ENCODE assay signal across 7 mouse cellular contexts in genomic region chr16:18411802-18412476, GRCm38 (mm10). TPM values are rescaled to one million over a fixed set of nuclear protein-coding genes. Genes with fewer than 3 reads are reported as not detected.
A peak's percentile ranks its signal among the peaks of the same experiment; 100 is the strongest.
DNase-seq lines count a peak whose midpoint lies in the region; ATAC-seq and TF ChIP-seq lines count a peak whose summit lies in the region.

No protein-coding gene starts in this region.

- H3K4me1 ChIP-seq in lung, postnatal 0 days (ENCODE audit: insufficient read depth, low read depth, low read length), result 0 out of 2 replicates have a peak, but pooled peaks cover 3% of the 10 kb centered on the region
- peaks cover 32% of the 10 kb centered on the region for H3K4me1 ChIP-seq in midbrain, embryonic 13.5 days (replicated peaks)

- TF ChIP-seq EP300 in lung, postnatal 0 days (IDR thresholded peaks at IDR 0.05), result no peak

- H3K4me2 ChIP-seq in lung, postnatal 0 days (replicated peaks; ENCODE audit: low read depth, low read length), result no peak overlapping the region
- no peak overlapping the region for H3K4me2 ChIP-seq in midbrain, embryonic 13.5 days (replicated peaks)

- no peaks in the 10 kb centered on the region for H3K27me3 ChIP-seq in lung, postnatal 0 days (replicated peaks; ENCODE audit: insufficient read depth, low read length)
- H3K27me3 ChIP-seq in midbrain, embryonic 13.5 days, result no peaks in the 10 kb centered on the region

- ATAC-seq in lung, postnatal 0 days, result no peak
- ATAC-seq in midbrain, embryonic 13.5 days, result 0 out of 2 replicates have a peak, but pooled peaks have one; percentile 10

- no peak for TF ChIP-seq CTCF in lung, postnatal 0 days (IDR thresholded peaks at IDR 0.05)

- no peaks in the 10 kb centered on the region for H3K9me3 ChIP-seq in lung, postnatal 0 days (ENCODE audit: low read length)
- no peaks in the 10 kb centered on the region for H3K9me3 ChIP-seq in midbrain, embryonic 13.5 days

- 0 out of 2 replicates have a peak, but pooled peaks cover 3% of the 10 kb centered on the region for H3K36me3 ChIP-seq in lung, postnatal 0 days (ENCODE audit: insufficient read depth, low read length)
- H3K36me3 ChIP-seq in midbrain, embryonic 13.5 days, result peaks cover 58% of the 10 kb centered on the region

- 79% methylated on average over 12 of the region's 12 CpGs for WGBS in lung, postnatal 0 days
- WGBS in midbrain, embryonic 13.5 days, result 87% methylated on average over 12 of the region's 12 CpGs

- H3K4me3 ChIP-seq in lung, postnatal 0 days (ENCODE audit: low read depth, low read length), result no peak overlapping the region
- no peak overlapping the region for H3K4me3 ChIP-seq in midbrain, embryonic 13.5 days (replicated peaks)

- DNase-seq in lung, adult 18-20 months, result peak; percentile 51 to 64
- no peak for DNase-seq in lung, postnatal 0 days (ENCODE audit: low spot score)
- peak; percentile 89 for DNase-seq in adrenal gland, postnatal 14 days
- DNase-seq in gastrocnemius, adult 8-10 months (ENCODE audit: low spot score in 2 of 2), result peak; percentile 55 to 67
- DNase-seq in kidney, adult 9 months, result peak; percentile 96
- no peak for DNase-seq in frontal cortex, postnatal 14 days (ENCODE audit: low spot score in 2 of 2)

- no peak overlapping the region for H3K9ac ChIP-seq in lung, postnatal 0 days (replicated peaks; ENCODE audit: low read depth)
- no peak overlapping the region for H3K9ac ChIP-seq in midbrain, embryonic 13.5 days (replicated peaks)

- H3K27ac ChIP-seq in lung, postnatal 0 days (ENCODE audit: low read length), result no peak overlapping the region
- H3K27ac ChIP-seq in midbrain, embryonic 13.5 days, result peak overlapping the region; percentile 62; the same call in 1 of the 2 replicates

RNA-seq across cellular contexts. Expression of gene Txnrd2, which starts 14.2 kb away (rescaled TPM):
- 20.0 and 20.9 TPM in 2 replicates for polyA plus RNA-seq in lung, postnatal 0 days (2015; fragmentation: Nextera tagmentation; extraction: Ambion mirVana)
- 66.4 and 66.5 TPM in 2 replicates for total RNA-seq in adrenal gland, postnatal 14 days (2021)
- total RNA-seq in gastrocnemius, adult 8-10 months (2022), result 10 to 100 TPM; 17.2 to 23.5 (median 21.3) TPM
- 25.9 and 28.6 TPM in 2 replicates for polyA plus RNA-seq in midbrain, embryonic 13.5 days (2015; fragmentation: Nextera tagmentation; extraction: Ambion mirVana)

RNA-seq across cellular contexts. Expression of gene Comt, which starts 14.7 kb away (rescaled TPM):
- polyA plus RNA-seq in lung, postnatal 0 days (2015; fragmentation: Nextera tagmentation; extraction: Ambion mirVana), result 109 and 111 TPM in 2 replicates
- total RNA-seq in adrenal gland, postnatal 14 days (2021), result 117 and 147 TPM in 2 replicates
- total RNA-seq in gastrocnemius, adult 8-10 months (2022), result 10 to 100 TPM; 36.7 to 39.9 (median 38.5) TPM
- polyA plus RNA-seq in midbrain, embryonic 13.5 days (2015; fragmentation: Nextera tagmentation; extraction: Ambion mirVana), result 75.7 and 78.8 TPM in 2 replicates

Comparison
In these comparisons a context has a peak if more than half of its experiments do, and no peak if none do; other contexts are left out.
1. DNase-seq: peak in lung, adult 18-20 months (2 of 2), adrenal gland, postnatal 14 days (single experiment), gastrocnemius, adult 8-10 months (2 of 2) and kidney, adult 9 months (single experiment); none in lung, postnatal 0 days (single experiment) and frontal cortex, postnatal 14 days (0 of 2).